Mouse (Mus musculus) inflammation-experienced regulatory T-cells, adult 6 months (primary cell): ENCODE results near the gene Tspan17. TPM values are rescaled to one million over a fixed set of nuclear protein-coding genes. Genes with fewer than 3 reads are reported as not detected.
A peak's percentile ranks its signal among the peaks of the same experiment; 100 is the strongest.
"Not testable (repeated sequence)": the region's sequence is repeated elsewhere in the genome, so short reads cannot be mapped to it uniquely, and the experiment has no call there.

Experiments used
- ATAC-seq: one replicate; pipeline ENCODE4 v1.8.0; 2017
- polyA plus RNA-seq, 3 experiments: library from polyadenylated mRNA; unstranded; fragments of 100-300 nt; shearing (Covaris generic); gene quantifications; one replicate each; pipeline ENCODE4 v1.2.1; 2017

Gene Tspan17
- polyA plus RNA-seq, 3 experiments from 2014 or later, result 1.5 to 6.7 (median 2.2) TPM

DNA sequence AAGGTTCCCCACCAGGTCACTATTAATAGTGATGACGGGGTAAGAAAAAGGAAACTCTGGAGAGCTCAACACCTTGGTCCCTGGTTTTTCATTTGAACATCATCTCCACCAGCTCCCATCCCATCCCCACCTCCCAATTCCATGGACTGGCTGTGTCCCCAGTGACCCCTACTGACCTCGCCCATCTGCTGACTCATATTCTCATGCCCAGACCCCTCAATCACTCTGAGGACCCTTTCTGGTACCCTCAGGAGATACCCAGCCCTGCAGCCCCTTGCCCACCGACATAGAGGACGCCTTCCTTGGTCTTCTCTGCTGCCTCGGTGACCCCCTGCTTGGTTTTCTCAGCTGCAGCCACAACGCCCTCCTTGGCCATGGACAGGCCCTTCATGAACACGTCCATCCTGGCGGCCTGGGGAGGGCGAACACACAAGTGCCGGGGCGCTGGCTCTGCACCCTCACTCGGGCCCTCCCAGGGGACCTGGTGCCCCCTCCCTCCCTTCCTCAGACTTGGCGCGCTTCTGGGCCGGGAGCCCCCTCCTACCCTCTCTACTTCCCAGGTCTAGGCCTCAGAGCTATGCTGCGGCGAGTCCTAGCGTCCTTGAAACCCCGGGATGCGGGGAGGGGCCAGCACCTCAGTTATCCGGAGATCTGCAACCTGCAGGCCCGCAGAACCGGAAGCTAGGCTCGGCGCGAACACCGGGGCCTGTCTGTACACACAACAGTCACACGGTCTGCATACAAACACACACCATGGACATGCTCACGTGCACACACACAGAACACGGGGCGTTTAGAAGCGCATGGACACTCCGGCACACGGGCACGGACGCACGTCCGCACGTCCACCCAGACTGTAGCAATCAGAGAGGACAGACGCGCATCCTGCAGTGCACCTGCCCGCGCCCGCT is 23.6 kb upstream of the Tspan17 start:
- ATAC-seq, result no peak

DNA sequence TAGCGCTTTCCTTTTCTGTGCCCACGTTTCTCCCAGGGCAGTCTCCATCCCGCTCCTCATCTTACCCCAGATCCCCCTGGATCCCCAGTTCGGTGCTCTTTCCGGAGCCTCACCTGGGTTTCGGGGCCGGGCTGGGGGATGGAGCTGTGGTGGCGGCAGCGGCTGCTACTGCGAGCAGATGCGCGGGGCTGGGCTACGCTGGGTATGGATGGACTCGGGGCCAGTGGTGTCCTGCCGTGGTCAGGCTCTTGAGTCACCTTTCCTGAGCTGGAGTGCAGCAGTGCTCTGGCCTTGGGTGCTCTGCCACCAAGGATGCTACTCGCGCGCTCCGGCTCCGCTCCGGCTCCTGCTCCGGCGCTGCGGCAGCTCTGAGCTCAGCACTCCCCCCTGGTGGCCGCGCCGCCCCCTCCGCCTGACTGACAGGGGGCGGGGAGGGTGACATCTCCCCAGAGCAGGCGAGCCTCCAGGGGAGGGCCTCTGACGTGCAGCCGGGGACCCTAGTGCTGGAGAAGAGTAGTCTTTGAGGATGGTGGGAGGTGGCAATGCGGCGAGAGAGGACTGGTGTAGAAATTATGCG is 22.9 kb upstream of the Tspan17 start, which contains the start of gene Sncb:
Gene Sncb (minus strand): TSS at position 404 of the 577 bp plus-strand sequence.
- peak; percentile 74 for ATAC-seq

GRCm38 (mm10) chr13:54767012-54767411 is 22.2 kb upstream of the Tspan17 start:
- ATAC-seq, result no peak

DNA sequence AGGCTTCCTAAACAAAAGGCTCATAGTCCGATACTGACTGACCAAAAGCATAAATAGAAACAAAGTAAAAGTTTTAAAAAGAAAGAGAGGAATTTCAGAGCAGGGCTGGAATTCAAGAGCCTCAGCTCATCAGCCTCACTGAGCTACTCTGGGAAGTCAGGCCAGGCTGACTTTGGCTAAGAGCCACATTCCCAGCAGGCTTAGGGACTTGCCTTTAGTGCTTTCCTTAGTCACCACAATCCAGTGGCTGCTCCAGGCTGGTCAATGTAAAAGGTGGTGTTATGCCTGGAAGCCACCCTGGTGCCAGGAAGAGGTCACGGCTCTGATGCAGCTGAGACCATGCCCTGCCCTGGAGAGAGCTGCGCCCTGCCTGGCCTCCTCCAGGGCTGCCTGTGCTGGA is 8.6 kb upstream of the Tspan17 start:
- no peak for ATAC-seq

GRCm38 (mm10) chr13:54781086-54781485 is 8.1 kb upstream of the Tspan17 start:
- ATAC-seq, result no peak

- ATAC-seq, result no peak
These were observed 5.9 kb upstream of the Tspan17 start for GRCm38 (mm10) chr13:54783235-54783634.

- no peak for ATAC-seq
These were observed 5.5 kb upstream of the Tspan17 start, which contains the start of gene Eif4e1b for GRCm38 (mm10) chr13:54783698-54784097. Gene Eif4e1b (plus strand): TSS chr13:54783998.

GRCm38 (mm10) chr13:54787591-54787990 is 1.6 kb upstream of the Tspan17 start:
- not testable (repeated sequence) for ATAC-seq

- no peak for ATAC-seq
These were observed 602 bp downstream of the Tspan17 start for GRCm38 (mm10) chr13:54789561-54790397.

- no peak for ATAC-seq
These were observed 3.4 kb downstream of the Tspan17 start for GRCm38 (mm10) chr13:54792259-54793230.

DNA sequence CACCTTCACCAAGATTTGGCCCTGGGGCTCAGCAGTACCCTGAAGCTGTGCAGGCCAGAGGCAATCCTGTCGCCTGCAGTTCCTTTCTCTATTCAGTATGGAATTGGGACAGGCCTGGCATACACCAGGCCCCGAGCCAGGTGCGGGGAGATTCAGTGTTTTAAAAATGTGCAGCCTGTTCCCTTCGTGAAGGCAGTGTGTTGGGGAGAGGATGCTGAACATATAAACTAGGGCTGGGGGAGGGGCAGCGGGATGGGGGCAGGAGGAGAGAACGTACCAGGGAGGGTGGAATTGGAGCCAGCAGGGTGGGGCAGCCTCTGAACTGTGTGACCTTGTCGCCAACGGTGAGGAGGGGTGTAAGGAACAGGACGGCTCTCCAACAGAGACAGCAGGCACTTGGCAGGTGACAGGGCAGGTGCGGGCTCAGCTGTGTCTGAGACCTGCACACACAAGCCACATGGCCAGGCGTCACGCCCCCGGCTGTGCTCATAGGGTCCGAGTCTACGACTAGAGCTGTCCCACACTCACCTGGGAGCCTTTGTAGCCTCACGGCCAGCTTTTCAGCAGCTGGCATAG is 4.9 kb downstream of the Tspan17 start:
- ATAC-seq, result no peak

- ATAC-seq, result no peak
These were observed 5.7 kb downstream of the Tspan17 start for GRCm38 (mm10) chr13:54794843-54795242.

- no peak for ATAC-seq
These were observed 8.2 kb downstream of the Tspan17 start for GRCm38 (mm10) chr13:54797356-54797755.

DNA sequence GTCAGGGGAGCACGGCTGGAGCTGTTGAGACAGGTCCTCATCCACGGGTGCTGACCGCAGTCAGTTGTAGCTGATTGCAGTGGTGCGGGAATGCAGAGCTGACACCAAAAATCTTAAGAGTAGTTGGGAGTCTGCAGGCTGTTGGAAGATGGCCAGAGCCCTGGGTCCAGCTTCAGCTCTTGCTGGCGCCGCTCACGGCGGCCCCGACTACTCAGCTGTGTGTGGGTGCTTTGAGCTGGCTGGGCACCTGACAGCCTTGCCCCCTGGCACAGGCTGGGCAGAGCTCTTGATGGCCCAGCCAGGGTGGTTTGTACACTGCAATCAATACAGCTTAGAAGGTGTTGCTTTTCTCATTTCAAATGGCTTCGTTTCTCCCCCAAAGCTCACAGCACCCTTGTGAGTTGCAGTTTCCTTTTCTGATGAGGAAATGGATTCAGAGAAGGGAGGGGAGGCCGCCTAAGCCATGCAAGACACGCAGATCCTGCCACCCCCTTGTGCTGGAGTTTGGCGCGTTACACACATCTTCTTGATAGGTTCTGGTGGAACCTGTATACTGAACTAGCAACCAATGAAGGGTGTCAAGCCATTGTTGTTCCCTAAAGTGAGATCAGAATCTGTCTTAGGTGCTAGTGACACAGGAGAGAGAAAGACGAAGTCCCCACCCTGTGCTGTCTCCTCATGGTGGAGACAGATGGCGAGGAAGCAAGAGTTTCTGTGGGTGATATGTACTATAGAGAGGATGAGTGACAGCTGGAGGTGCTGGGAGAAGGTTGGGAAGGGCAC is 8.9 kb downstream of the Tspan17 start:
- no peak for ATAC-seq

GRCm38 (mm10) chr13:54798740-54799139 is 9.6 kb downstream of the Tspan17 start:
- no peak for ATAC-seq

DNA sequence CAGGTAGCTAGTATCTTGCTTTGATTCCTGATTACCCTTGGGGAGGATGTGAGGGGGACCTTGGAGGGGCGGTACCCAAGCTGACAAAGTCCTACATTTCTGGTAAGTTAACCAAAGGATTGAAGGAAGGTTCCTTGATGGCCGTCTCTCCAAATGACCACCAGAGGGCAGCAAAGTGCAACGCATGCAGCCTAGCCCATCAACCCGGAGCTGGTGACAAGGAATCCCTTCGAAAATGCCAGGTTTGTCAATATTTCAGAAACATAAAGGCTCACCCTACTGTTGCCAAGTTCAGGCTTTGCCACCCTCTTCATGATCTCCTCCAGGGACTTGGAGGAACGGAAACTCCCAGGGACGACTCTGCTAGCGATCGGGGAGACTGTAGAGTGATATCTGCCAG is 10.5 kb downstream of the Tspan17 start:
- ATAC-seq, result peak; percentile 56

DNA sequence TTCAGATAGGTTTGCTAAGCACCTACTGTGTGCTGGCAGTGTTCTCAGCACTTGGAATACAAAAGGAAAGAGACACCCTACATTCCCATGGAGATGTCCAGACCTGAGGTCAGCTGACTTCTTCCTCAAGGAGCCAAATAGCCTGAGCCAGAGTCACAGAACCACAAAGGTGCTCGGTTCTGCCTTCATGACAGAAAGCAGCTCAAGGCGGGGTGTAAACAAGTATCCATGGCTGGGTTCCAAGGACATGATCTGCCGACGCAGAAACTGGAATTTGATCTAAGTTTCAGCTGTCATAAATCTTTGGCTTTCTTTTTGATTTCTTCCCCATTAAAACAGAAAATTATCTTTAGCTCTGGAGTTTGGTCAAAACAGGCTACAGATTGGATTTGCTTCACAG is 11.0 kb downstream of the Tspan17 start:
- no peak for ATAC-seq

DNA sequence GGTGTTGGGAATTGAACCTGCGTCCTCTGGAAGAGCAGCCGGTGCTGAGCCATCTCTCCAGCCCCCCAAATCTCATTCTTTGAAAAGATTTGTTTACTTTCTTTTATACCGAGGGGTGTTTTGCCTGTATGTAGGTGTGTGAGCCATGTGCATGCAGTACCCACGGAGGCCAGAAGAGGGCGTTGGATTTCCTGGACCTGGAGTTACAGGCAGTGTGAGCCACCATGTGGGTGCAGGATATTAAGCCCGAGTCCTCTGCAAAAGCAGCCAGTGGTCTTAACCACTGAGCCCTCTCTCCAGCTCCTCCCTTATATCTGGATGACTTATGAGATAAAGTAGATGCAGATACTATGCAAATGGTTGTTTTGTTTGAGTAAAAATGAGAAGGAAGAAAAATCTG is 13.8 kb downstream of the Tspan17 start:
- ATAC-seq, result no peak

- ATAC-seq, result no peak
These were observed 16.1 kb downstream of the Tspan17 start for GRCm38 (mm10) chr13:54805134-54805838.

DNA sequence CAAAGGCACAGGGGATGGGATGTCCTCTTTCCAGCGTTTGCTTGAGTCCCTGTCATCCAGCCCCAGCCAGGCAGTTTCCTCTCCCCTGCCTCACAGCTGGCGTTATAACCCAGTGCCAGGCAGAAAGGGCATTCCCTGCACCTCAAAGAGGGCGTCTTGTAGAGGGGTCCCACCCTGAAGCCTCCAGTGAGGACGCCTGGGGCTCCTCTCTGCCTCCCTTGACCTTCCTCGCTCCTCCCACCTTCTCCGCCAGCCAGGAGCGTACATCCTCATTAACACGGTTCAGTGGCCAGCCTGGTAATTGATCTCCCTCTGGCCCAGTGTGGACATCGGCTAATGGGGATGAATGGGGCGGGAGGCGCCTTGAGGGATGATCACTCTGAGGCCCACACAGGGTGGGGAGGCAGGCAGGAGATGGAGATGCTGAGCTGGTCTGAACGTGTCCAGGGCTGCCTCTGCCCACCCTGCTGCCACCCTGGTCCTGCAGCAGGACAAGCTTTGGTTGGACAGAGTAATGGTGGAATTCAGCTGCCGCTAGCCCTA is 17.3 kb downstream of the Tspan17 start:
- no peak for ATAC-seq
